Comparison of ENCODE assay signal across 25 mouse cellular contexts in the genomic region with DNA sequence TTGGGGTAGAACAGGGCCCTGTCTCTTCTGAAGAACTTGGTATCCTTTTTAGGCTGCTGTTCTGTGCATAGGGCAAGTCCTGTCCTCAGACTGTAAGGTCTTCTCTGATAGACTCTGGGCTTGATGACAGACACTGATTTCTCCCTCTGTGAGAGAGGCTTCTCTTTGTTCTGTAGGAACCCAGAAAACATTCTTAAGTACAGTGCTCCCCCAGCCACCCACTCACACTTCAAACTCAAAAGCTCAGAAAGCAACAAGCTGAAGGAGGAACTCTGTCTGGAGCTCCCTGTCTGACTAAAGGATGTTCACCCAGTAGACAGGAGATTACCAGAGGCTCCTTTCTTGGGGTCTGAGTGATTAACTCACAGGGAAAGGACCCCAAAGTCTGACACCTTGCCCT. TPM values are rescaled to one million over a fixed set of nuclear protein-coding genes. Genes with fewer than 3 reads are reported as not detected.
DNase-seq lines count a peak whose midpoint lies in the region; ATAC-seq and TF ChIP-seq lines count a peak whose summit lies in the region.
"Had no signal": no experiment of that assay in that cellular context is flagged by ENCODE, and none has a peak within 500 bp of the region (broad histone marks: within the 10 kb centered on the region; RNA-seq: fewer than 3 reads in every experiment).

No protein-coding gene starts in this region.

- H3K36me3 ChIP-seq in spleen, adult 2 months (ENCODE audit: control insufficient read depth, insufficient read depth, low read length), result no peaks in the 10 kb centered on the region

- no peak for TF ChIP-seq CTCF in spleen, adult 2 months (IDR thresholded peaks at IDR 0.05; ENCODE audit: extremely low read depth, insufficient read depth, insufficient read length, insufficient replicate concordance)
- TF ChIP-seq CTCF in olfactory bulb, adult 2 months (IDR thresholded peaks at IDR 0.05; ENCODE audit: insufficient read depth, low read depth, low read length), result no peak

- peaks cover 17% of the 10 kb centered on the region for H3K4me1 ChIP-seq in spleen, adult 2 months (ENCODE audit: control insufficient read depth, insufficient read depth, insufficient read length)
- peaks cover 17% of the 10 kb centered on the region for H3K4me1 ChIP-seq in olfactory bulb, adult 2 months (ENCODE audit: control insufficient read depth, insufficient read depth, low read length)

- H3K4me3 ChIP-seq in spleen, adult 2 months (ENCODE audit: extremely low read depth, insufficient read depth, insufficient read length), result no peak overlapping the region
- H3K4me3 ChIP-seq in olfactory bulb, adult 2 months (ENCODE audit: insufficient read depth, low read depth, low read length), result no peak overlapping the region
- H3K4me3 ChIP-seq: embryonic facial prominence, embryonic 13.5 days; forebrain, embryonic 10.5 days; liver, embryonic 12.5 days had no signal

- intact Hi-C loops in heart, postnatal 14 days (cut with DNase I), result no loop called here

- no peak for TF ChIP-seq POLR2A in spleen, adult 2 months (IDR thresholded peaks at IDR 0.05; ENCODE audit: low read depth, low read length)
- no peak for TF ChIP-seq POLR2A in olfactory bulb, adult 2 months (IDR thresholded peaks at IDR 0.05; ENCODE audit: insufficient read depth, low read depth, low read length)

- DNase-seq in CD4-positive, CD25-positive, alpha-beta regulatory T cell, adult 2 months (ENCODE audit: low read depth, low spot score), result peak; percentile 58
- DNase-seq in spleen, adult 2 months (ENCODE audit: low read depth in 1 of 2, low spot score in 2 of 2), result no peak
- DNase-seq in spleen, postnatal 36 days (ENCODE audit: low spot score in 2 of 2), result no peak
- peak; percentile 60 for DNase-seq in CD4-positive helper T cell, adult 2 months (ENCODE audit: low read depth, low spot score)
- no peak for DNase-seq in heart, postnatal 14 days
- DNase-seq: adrenal gland, postnatal 25 days; cerebellum, adult 18-20 months; cerebellum, postnatal 10 days; gastrocnemius, postnatal 10 days; heart, postnatal 4 days; kidney, adult 11 months; kidney, postnatal 36 days; layer of hippocampus, postnatal 36 days; left cerebral cortex, postnatal 4 days; liver, postnatal 0 days; lung, postnatal 36 days; right cerebral cortex, postnatal 25 days had no signal

- H3K27me3 ChIP-seq in spleen, adult 2 months (ENCODE audit: control insufficient read depth, insufficient read depth, low read length), result no peaks in the 10 kb centered on the region
- H3K27me3 ChIP-seq: embryonic facial prominence, embryonic 13.5 days; liver, embryonic 12.5 days had no signal

- no peak for ATAC-seq in CD4-positive, CD25-positive, alpha-beta regulatory T cell, adult 4 months
- ATAC-seq: forebrain, embryonic 16.5 days; liver, embryonic 12.5 days; liver, postnatal 0 days had no signal

- peak overlapping the region; percentile 26; the same call in 1 of the 2 replicates for H3K27ac ChIP-seq in spleen, adult 2 months (ENCODE audit: insufficient read depth, low read length)
- H3K27ac ChIP-seq in olfactory bulb, adult 2 months (ENCODE audit: insufficient read depth, low read depth, low read length), result 0 out of 2 replicates have a peak overlapping the region, but pooled peaks have one; percentile 21
- H3K27ac ChIP-seq: embryonic facial prominence, embryonic 13.5 days; forebrain, embryonic 10.5 days; hindbrain, embryonic 14.5 days; liver, embryonic 12.5 days; stomach, postnatal 0 days had no signal

RNA-seq across cellular contexts. Expression of a gene that starts 40.6 kb away (rescaled TPM):
- polyA plus RNA-seq in CD4-positive, CD25-positive, alpha-beta regulatory T cell, adult 4 months (2017; shearing (Covaris generic)), result 10 to 100 TPM; 27.5 to 43.5 TPM
- 62.9 and 73.2 TPM in 2 replicates for polyA plus RNA-seq in spleen, adult 2 months (2012; rRNA removed)
- polyA plus RNA-seq in olfactory bulb, adult 2 months (2012; ENCODE audit: insufficient read depth, insufficient read length, low replicate concordance, missing spikeins), result 177 TPM in 1 of 2 replicates, not detected in the other
- total RNA-seq in heart, postnatal 14 days (2021), result 10 to 100 TPM; 62.6 to 72.6 TPM

RNA-seq across cellular contexts. Expression of a gene that starts 53.7 kb away (rescaled TPM):
- polyA plus RNA-seq in CD4-positive, CD25-positive, alpha-beta regulatory T cell, adult 4 months (2017; shearing (Covaris generic)), result 1 to 10 TPM in 1 of 2 experiments, under 1 TPM in 1; 0.98 to 2.0 TPM
- 1.2 and 1.8 TPM in 2 replicates for polyA plus RNA-seq in spleen, adult 2 months (2012; rRNA removed)
- not detected in 2 replicates for polyA plus RNA-seq in olfactory bulb, adult 2 months (2012; ENCODE audit: insufficient read depth, insufficient read length, low replicate concordance, missing spikeins)
- total RNA-seq in heart, postnatal 14 days (2021), result 10 to 100 TPM; 11.7 to 12.4 TPM
- polyA plus RNA-seq: forebrain, embryonic 10.5 days had no signal

RNA-seq across cellular contexts. Expression of a gene that starts 54.6 kb away (rescaled TPM):
- polyA plus RNA-seq in CD4-positive, CD25-positive, alpha-beta regulatory T cell, adult 4 months (2017; shearing (Covaris generic)), result 1 to 10 TPM; 4.3 to 6.5 TPM
- polyA plus RNA-seq in spleen, adult 2 months (2012; rRNA removed), result 4.6 and 5.0 TPM in 2 replicates
- polyA plus RNA-seq in olfactory bulb, adult 2 months (2012; ENCODE audit: insufficient read depth, insufficient read length, low replicate concordance, missing spikeins), result not detected in 2 replicates
- 10 to 100 TPM in 1 of 2 experiments, 1 to 10 TPM in 1; 7.8 to 10.3 TPM for total RNA-seq in heart, postnatal 14 days (2021)

Comparison
In these comparisons a context has a peak if more than half of its experiments do, and no peak if none do; other contexts are left out.
1. DNase-seq: peak in CD4-positive, CD25-positive, alpha-beta regulatory T cell, adult 2 months (single experiment) and CD4-positive helper T cell, adult 2 months (single experiment); none in spleen, adult 2 months (0 of 2), spleen, postnatal 36 days (0 of 2) and heart, postnatal 14 days (0 of 2).